Mouse (Mus musculus) cerebellum, adult 18-20 months (tissue): ENCODE measurements around the gene Atg16l2.

Source experiments
- DNase-seq, 2 experiments: peaks; one replicate each; pipeline ENCODE4 v3.0.0; 2021

Gene Atg16l2

DNA sequence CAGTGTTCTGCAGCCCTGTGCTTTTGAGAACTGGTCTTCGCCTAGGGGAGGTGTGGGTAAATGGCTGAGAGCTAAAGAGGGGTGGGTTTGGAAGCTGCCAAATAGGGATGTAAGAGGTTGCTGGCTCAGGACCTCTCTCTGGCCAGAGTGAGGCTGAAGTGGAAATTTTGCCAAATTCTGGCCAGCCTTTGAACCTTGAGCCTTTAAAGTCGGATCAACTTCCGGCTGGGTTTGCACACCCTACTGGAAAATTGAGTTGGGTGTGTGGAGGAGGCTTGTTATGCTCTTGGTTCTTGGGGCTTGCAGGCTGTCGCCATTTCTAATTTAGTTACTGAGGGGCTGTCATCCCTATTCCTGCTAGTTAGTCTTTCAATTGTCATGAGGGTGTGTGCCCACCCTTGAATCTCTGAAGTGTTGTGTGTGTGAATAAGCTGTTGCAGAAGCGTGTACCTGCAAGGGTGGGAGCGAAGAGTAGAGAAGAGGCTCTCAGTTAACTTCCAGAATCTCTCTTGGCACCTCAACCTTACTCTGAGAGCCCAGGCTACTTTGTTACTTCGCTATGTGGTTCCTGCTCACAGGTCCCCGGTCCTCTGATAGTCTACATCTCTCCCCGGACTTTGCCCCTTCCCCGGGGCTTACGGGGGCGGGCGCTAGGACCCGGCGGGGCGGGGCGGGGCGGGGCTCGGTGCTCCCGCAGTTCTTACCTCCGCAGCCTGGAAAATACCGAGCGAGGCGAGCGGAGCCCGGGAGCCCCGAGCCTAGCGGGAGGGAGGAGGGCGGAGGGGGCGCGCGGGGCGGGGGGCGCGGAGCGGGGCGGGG is 18.6 kb upstream of the Atg16l2 start:
- DNase-seq, result peak; percentile 70 to 78

DNA sequence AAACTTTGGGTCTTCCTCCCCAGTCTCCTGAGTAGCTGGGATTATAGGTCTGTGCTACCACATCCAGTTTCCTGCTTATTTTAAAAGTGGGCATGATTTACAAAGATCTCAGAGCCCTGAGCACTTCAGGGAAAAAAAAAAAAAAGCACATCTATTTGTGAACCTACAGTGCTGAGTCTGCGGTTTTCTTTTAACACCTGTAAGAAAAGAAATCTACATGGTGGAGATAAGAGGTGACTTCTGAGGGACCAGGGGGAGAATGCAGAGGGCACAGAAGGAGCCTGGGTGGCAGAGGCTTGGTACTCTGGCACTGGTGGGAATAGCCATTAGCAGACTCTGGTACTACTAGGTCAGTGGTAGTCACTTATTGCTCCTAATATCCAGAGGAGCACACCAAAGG is 17.7 kb upstream of the Atg16l2 start:
- DNase-seq, result no peak

DNA sequence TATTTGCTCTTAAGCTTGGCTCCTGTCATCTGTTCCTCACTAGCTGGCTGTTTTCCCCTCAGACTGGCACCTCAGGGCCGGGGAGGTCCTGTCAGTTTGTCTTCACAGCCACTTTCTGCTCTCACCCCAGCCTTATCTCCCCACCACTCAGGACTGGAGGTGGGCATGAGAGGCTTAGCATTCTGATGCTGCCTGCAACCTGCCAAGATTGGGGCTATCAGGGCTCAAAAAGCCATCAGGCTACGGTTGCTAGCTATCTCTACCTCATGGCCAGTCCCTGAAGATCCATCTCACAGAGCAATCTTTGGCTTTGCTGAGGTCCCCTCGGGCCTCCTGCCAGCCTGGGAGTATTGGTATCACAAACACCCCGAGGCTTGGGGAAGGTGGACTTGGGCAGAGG is 16.8 kb upstream of the Atg16l2 start:
- no peak for DNase-seq

DNA sequence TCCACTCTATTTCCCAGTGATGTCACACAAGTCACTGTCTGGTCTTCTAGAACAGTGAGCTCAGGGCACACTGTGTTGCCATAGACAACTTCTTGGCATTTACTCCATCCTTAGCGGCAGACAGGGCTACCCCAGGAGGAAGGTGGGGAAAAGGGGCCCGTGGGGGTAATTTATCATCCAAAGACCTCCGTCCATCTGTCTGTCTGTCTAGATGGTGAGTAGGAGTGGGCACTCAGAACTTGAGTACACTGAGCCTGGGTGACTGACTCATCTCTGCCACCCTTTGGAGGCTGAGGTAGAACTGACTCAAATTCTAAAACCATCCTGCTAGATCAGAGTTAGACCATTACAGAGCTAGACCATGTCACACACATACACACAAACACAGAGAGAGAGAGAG is 15.0 kb upstream of the Atg16l2 start, which contains the start of gene Stard10:
Stard10 (plus strand) TSS at position 73 of the 400 bp plus-strand sequence.
- no peak for DNase-seq

DNA sequence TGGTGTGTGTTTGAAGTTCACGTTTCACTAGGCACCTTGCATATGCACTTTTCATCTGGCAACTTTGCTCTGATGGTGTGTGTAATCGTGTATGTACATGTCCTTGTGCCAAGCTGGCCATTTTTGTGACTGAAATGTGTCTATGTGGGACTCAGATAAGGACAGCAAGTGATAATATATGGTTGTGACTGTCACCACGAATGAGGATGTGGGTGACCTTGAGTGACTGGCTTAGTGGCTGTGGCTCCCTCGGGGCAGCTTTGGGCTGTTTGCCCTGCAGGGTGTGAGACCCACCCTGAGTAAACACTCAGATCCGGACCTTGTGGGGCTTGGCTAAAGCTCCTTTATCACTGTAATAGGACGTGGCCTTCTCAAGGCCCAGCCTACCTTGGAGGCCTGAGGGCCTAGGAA is 14.5 kb upstream of the Atg16l2 start:
- no peak for DNase-seq

DNA sequence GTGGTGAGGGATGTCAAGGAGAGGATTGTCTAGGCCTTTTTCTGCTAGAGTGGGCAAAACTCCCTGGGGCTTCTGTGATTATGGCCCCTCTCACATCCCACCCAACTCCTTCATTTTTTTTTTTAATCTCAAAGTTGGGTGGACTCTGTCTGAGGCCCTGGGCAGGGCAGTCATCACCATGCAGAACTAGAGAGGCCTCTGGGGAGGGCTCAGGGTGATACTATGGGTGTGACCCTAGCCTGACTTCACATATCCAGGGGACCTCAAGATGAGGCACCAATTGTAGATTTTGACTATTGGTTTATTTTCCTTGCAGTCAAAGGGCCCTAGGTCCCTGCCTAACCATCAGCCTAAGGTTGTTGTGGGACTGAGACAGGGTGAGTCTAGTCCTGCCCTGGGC is 13.6 kb upstream of the Atg16l2 start:
- no peak for DNase-seq

DNA sequence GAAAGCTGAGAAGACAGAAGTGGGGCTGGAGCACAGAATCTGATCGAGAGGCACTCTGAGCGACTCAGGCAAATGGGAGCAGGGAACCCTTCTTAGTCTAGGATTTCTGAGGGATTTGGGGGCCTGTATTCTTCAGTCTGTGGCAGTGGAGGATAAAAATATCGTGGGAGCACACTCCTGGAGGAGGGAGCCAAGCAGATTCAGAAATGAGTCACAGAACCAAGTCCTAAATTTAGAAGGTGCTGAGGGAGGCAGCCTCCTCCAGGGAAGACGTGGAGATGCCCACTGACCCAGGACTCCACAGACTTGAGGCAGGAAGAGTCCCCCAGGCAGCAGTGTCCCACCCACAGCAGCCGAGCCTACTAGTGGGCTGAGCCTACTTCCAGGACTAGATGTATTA is 12.3 kb upstream of the Atg16l2 start:
- DNase-seq, result no peak

DNA sequence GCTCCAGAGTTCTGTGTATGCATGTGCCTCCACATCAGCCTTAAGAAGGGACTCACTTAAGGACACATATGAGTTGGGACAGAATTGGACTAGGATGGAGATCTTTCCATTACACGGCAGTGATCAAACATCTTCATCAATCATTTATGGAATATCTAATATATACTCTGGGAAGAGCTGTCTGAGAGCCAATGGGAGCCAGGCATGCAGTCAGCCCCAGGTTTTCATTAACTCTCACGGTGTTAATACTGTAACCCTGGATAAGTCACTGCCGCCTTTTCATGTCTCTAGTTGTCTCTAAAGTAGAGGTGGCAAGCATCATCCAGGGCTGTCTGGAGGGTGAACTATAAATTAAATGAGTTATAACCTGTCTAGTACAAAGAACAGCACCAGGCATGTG is 11.0 kb upstream of the Atg16l2 start:
- no peak for DNase-seq

DNA sequence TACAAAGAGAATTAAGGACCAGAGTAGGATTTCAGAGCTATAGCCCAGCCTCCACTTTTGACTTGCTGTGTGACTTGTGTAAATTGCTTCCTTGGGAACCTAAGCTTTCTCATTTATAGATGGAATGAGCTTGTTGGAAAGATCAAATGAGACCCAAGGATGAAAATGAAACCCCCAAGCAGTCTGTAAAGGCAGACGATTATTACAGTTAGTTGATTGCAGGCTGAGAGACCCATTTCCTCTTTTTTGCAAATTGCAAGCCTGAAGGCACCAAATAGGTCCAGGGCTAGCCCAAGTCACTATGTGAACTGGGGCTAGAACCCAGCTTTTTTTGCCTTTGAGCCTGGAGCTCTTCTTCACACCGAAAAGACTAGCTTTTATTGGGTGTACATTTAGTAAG is 9.0 kb upstream of the Atg16l2 start:
- DNase-seq, result no peak

DNA sequence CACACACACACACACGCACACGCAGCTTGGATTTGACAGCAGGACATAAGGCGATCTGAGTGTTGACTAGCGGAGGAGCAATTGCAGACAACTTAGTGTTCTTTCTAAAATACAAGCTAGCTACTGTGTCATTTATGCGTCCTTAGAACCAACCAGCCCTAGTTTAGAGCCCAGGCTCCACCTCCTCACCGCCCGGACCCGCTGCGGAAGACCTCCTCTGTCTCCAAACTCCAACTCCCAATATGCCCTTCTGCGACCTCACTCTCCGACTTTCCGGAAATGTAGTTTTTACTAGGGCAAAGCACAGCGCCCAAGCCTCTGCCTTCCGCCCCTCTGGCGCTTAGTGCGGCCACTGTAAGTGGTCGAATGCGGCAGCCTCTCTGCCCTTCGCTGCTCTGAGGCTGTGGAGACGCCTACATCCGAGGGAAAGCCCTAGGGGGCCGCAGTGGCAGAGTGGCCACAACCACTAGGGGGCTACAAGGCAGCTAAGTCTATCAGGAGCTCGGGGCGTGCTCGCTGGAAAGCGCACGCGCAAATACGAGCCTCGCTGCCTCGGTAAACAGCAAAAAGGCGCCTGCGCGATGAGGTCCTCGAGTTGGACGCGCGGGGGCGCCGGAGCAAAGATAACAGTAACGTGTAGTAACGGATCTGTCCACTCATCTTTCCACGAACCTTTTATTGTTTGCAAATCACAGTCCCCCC is 8.4 kb upstream of the Atg16l2 start:
- peak; percentile 98 to 99 for DNase-seq

DNA sequence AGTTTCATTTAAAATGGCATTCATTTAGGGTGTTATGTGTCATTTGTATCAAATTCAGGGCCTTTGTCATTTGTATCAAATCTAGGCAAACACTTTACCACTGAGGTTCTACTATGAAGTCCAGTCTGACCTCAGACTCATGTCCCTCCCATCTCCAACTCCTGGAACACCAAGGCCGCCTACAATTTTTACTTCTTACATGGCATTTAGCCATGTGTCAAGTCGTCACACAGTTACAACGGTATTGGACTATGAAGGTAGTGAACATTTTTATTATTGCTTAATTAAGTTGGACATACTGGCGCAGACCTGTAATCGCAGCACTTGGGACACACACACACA is 7.9 kb upstream of the Atg16l2 start:
- DNase-seq, result no peak

DNA sequence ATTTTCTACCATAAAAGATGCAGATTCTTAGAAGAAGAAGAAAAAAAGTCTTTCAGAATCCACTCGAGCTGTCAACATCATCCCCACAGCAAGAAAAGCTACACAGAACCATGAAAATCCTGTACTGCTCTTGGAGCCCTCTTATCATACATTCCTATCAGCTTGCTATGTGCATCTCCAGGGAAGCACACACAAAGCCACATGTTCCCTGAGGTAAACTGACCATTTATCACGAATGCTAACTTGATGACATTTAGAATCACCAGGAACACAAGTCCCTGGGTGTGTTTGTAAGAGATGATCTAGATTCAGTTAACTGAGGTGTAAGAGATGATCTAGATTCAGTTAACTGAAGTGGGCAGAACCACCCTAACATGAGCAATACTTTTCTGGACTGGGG is 4.8 kb upstream of the Atg16l2 start:
- no peak for DNase-seq

DNA sequence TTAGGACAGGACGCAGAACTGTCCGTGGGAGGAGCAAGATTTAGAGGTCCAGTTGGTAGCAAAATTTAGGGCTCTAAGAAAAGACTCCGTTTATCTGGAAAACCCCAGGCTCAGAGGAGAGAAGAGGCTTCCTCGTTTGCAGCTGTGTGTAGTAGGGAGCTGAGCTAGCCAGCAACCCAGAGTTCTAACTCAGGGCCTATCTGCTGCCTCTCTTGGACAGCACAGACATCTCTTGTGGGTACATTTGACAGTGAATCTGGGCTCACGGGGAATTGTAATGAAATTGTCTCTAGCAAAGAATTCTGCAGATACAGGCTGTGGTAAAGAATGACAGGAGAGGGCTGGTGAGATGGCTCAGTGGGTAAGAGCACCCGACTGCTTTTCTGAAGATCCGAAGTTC is 640 bp upstream of the Atg16l2 start:
- DNase-seq, result no peak

DNA sequence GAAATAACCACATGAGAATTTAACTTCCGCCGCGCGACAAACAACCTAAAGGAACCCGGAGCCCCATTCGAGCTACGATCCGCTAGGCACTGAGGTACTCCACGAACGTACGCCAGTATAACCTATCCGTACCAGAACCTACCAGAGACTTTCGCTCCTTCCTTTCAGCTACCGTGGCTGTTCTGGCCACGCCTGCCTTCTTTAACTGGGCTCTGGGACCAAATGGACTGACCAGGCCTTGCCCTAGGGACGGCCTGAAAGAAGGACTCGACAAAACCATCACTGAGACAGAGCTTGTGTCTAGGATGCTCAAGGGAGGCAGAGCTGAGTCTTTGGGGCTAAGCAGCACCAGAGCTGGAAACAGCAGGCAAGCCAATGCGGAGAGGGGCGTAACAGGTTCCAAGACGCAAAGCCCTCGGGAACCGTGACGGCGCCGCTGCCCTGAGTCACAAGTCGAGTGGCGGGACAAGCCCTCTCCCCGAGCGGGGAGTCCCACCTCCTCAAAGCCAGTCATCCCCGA is 630 bp downstream of the Atg16l2 start:
- DNase-seq, result peak in 1 of 2 experiments; percentile 53

DNA sequence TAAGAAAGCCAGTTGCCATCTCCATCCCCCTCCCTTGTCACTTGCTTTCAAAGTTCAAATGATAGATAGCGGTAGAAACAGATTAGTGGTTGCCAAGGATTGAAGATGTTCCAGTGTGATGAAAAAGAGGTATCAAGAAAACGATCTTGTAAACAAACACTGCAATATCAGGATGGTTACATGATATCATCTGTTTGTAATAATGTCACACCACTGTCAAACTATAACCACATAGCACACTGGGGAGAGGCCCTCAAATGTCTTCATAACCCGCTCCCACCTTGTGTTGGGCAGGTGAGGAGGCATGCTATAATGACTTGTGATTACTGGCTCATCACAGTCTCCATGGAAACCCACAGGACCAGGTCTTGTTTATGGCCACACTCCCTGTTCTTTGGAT is 3.7 kb downstream of the Atg16l2 start:
- DNase-seq, result no peak

DNA sequence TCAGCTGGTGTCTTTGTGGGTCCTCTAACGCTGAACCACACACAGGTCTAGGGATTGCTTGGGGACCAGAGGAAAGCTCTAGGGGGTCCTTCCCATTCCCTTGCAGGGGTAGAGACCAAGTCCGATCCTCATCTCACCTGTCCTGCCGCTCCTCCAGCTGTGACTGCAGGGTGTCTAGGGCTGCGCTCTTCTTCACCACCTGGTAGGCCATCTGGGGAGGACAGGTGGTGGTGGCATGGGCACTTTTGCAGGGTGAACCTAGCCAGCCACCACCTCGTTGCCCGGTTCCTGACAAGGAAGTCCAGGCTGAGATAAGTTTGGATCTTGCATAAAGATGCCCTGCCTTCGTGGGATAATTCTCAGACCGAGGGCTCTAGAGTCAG is 5.0 kb downstream of the Atg16l2 start:
- DNase-seq, result peak; percentile 63 to 71

DNA sequence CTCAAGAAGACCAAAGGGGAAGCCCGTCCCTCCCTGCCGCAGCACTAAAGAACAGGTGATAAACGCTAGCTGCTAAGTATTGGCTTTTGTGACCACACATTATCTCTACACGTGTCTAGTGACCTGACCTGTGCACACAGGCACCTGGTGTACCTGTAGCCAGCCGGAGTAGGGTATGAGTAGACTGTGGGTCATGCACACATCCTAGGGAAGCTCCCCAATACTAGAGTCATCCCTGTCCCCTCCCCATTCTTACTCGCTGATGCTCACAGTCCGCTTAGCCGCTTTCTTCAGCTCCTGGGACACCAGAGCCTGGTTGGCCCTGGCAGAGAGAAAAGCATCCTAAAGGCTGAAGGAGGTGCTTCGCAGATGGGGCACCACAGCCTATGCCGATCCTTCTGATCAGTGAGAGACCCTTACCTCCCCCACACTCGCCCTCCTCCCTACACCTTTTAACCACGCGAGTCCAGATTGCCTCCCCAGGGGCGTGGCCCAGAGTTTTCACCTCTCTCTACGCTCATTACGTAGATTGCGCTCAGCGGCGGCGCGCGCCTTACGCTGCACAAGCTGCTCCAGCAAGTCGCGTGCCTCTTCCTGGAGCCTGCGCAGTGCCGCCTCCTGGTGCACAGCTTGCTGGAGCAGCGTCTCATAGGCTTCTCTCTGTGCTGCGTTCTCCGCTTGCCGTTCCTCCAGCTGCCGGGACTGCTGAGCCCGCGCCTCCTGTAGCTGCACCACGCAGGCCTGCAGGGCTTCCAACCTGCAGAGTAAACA is 5.6 kb downstream of the Atg16l2 start:
- peak; percentile 90 for DNase-seq

DNA sequence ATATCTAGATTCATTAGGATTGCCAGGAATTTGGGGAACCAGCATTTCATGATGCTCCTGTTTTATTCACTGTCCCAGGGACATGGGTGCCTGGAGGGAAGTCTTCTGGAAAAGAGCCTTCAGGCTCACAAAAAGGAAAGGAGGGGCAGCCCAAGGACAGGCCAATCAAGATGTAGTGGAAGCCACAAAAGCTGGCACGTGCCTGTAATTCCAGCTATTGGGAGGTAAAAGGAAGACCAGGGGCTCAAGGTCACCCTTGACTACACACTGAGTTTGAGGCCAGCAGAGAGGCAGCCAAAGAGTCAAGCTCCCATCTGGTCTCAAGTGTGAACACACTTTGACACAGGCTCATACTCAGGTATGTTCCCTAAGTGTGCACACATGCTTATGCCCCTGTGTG is 6.6 kb downstream of the Atg16l2 start:
- no peak for DNase-seq

DNA sequence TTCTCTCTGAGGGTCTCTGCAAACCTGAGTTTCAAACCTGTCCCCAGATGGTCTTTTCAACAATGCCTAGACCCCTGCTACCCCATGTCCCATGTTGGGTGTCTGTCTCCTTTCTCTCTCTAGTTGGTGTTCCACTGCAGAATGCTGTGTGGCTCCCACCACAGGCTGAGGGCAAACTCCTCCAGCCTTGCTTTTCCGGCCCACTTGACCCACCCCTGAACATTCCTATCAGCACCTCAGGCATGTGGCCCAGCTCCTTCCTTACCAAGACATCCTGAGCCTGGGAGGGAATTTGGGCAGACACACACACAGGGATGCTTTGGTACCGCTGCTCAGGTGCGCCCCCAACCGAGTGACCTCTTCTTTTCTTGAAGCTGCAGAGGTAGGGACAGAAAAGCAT is 8.4 kb downstream of the Atg16l2 start:
- DNase-seq, result no peak

DNA sequence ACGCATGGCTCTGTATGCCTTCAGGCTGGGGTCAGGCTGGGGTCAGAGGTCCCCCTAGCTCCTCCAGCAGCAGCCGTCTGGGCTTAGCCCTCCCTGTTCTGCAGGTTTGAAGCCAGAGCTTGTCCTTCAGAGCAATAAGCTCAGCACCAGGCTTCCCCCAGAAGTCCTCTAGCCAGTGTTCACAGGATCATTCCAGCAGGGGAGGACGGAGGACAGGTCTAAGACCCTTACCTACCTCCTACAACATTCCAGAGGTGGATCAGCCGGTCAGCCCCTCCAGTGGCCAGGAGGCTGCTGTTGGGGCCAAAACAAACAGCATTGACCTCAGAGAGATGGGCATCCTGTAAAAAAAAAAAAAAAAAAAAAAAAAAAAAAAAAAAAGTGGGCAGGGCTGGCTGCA is 8.9 kb downstream of the Atg16l2 start:
- no peak for DNase-seq

DNA sequence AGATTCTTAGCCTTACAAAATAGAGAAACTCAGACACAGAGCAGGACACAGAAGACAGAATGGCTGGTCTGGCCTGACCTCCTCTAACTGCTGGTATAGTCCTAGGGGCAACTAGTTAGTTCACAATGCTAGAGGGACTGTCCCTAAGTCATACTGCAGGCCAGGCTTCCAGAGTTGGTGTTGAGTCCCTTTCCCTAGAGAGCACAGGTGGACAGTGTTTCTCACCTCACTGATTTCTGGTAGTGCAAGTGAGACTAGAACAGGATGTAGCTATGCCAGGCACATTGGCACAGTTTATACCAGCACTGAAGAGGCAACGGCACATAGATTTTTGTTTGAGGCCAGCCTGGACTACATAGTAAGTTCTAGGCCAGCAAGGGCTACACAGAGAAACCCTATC is 9.4 kb downstream of the Atg16l2 start:
- no peak for DNase-seq

DNA sequence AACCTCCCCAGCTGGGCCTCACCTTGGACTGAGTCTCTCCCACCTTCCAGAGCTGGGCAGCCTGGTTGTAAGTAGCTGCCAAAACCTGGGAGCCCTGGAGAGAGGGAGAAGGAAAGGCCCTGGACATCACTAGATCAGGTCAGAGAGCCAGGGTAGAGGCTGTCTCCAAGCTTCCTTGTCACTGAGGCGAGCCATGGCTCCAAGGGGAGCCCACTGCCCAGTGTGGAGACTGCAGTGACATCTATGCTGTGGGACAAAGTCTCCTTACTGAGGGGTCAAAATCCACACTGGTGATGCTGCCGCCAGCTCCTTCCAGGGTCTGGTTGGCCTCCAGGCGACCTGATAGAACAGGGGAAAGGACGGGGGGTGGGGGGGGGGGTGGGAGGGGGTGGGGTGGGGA is 10.0 kb downstream of the Atg16l2 start:
- DNase-seq, result no peak

DNA sequence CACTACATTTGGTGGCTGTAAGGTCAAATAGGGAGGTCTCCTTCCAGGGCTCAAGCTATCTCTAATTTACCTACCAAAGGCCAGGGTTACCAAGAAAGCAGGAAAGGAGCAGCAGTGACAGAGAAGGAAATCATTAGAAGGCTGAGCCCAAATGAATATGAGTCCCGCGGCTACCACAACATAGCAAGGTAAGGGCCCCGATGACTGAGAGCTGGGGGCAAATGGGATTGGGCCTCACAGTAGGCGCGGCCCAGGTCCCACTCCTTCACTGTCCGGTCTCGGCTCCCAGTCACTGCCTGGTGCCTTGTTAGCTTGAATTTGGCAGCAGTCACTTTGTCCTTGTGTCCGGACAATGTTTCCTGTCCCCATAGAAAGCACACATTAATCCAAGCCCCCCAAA is 10.4 kb downstream of the Atg16l2 start:
- DNase-seq, result no peak

DNA sequence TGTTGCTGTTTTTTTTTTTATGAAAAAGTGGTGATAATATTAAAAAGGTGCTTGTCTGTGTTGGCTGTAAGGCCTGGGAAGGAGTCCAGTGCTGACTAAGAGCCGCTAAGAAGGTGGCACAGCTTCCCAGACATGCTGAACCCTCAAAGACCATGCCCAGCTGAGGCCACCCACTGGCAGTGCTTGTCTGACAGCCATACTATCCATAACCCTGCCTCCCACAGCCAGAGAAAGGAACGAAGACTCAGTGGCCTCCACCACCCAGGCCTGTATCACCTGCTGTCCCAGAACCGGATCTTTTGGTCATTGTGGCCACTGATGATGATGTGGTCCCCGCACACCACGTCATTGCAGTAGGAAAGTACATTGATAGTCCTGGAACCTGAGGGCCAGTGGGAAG is 10.8 kb downstream of the Atg16l2 start:
- no peak for DNase-seq
